Mouse (Mus musculus): ENCODE measurements around the gene Olfr632.
"Not testable (repeated sequence)": the region's sequence is repeated elsewhere in the genome, so short reads cannot be mapped to it uniquely, and the experiment has no call there.

Gene Olfr632

DNA sequence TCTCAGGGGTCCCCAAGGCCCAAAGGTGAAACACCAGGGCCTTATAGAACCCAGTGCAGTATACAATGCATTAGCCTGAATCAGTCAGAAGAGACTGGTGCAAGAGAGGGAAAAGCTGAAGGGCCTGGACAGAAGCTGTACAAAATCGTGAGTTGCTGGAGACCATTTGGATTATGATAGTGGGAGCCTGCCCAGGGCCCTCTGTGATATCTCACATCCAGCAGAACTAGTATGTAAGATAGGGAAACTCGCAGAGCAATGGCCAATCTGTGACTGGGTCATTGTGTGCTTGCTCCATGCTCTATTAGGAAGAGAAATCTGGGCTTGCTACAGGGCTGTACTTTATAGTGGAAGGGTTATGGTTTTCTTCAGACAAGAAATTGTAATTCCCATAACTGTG is at the start of gene Olfr632:
Olfr632 (plus strand) TSS at position 84 of the 400 bp plus-strand sequence.
- ATAC-seq (ENCODE audit: low TSS enrichment) = no peak

DNA sequence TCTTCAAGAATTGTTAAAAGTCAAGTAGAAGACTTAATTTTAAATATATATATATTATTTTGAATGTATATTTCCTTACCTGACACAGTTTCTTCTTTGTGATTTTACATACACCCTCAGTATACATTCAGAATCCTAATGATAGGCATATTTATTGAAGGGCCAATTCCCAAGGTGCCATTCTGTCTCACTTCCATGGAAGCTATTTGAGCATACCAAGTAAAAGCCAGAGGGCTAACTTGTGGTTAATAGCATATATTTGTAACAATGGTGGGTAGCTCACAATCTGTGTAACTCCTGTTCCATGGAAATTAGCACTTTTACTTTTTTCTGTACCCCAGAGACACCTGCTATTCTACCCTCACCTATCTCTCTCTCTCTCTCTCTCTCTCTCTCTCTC is 48.0 kb upstream of the Olfr632 start, which contains the start of gene Olfr66:
Olfr66 (minus strand) TSS at position 101 of the 400 bp plus-strand sequence.
- ATAC-seq (ENCODE audit: low TSS enrichment) = no peak

- no peak for ATAC-seq (ENCODE audit: low TSS enrichment)
Measured at GRCm38 (mm10) chr7:103894385-103894784, 39.8 kb upstream of the Olfr632 start, which contains the start of gene Olfr64. Gene Olfr64, minus strand, starts transcription at chr7:103894485.

DNA sequence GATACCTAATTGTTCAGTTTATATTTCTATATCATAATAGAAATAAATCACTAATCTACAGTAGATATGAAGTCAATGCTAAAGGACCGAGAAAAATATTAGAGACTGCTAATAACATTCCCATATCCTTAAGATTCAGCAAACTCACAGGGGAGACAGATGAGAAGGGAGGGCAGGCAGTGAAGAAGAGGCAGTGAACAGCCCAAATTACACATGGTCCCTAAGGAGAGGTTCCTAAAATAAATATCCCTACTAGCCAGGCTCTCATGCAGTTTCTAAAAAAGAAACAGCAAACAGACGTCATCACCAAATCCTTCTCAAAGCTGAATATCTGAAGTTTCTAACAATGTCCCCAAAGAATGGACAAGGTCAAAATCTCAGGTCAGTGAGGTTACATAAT is 31.0 kb upstream of the Olfr632 start, which contains the start of gene Olfr65:
Olfr65 (plus strand) TSS at position 301 of the 400 bp plus-strand sequence.
- ATAC-seq (ENCODE audit: low TSS enrichment) = peak; percentile 50; the same call in 1 of the 2 replicates

DNA sequence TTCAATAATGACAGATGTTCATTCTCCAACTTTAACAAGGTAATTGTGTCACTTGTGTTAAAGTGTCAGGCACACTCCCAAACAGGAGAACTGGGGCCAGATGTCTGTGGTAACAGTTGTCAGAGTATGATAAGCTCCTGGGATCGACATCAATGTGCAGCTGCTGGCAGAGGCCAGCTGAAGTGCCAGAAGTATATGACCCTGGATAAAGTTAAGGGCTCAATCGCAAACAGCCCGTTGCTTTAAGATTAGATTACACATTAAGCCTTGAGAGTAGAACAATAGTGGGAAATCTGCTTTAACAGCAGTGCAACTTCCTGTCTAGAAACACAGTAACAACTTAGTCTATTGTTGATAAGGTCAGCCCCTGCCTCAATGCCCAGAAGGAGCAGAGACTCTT is 24.1 kb upstream of the Olfr632 start:
- no peak for ATAC-seq (ENCODE audit: low TSS enrichment)

DNA sequence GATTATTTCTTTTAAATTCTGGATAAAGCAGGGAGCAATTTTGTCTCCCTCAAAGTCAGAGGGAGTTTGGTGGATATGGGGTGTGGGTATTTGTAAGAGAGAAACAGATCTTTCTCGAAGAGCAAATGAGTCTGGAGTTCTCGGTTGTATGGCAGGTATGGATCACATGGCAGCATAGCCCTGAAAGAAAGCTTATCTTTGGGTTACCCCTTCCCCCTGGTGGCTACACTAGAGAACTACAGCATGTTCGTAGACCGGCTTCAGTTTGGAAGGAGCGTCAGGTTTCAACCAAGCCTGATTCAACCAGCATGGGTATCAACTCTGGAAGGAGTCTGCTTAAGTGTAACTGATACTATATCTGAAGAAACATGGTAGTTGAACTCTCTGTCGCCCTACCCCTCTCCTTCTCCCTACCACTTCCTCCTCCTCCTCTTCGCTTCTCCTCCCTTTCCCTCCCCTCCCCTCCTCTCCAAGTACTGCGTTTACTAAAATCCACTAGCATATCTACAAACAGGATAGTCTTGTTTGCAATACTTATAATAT is 21.1 kb upstream of the Olfr632 start:
- ATAC-seq (ENCODE audit: low TSS enrichment) = no peak

DNA sequence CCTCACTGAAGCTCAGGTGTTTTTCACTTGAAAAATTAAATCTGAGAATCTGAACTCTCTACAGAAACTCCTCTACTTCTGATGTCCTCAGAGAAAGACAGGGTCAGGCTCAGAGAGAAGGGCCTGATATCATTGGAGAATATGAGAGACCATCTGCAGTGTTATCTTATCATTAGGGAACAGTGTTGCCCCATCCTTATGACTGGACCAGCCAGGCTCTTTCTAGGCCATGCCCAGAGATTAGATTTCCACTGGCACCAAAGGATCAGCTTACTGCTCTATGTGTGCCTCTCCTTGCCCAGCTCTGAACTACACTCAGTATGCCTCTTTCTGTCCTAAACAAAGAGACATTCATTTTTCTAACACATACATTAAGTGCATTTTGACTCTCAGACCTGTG is 18.8 kb upstream of the Olfr632 start:
- no peak for ATAC-seq (ENCODE audit: low TSS enrichment)

GRCm38 (mm10) chr7:103928525-103928924 is 5.6 kb upstream of the Olfr632 start, which contains the start of gene Olfr631:
Gene Olfr631, plus strand, starts transcription at chr7:103928825.
- ATAC-seq (ENCODE audit: low TSS enrichment) = no peak

DNA sequence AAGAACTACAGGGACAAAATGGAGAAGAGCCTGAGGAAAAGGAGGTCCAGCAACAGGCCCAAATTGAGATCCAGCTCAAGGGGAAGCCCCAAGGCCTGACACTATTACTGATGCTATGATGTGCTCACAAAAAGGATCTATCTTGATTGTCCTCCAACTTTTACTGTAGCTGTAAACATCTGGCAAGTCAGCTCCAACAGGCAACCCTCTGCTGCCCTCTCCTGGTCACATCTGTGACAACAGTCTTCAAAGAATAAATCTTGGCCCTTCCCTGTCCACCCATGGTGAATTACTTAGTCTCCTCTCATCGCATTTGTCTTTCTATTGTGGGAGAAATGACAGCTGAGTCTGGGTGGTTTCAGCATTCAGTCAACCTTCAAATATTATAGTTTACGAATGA is 8.6 kb downstream of the Olfr632 start:
- 0 out of 2 replicates have a peak, but pooled peaks have one; percentile 47 for ATAC-seq (ENCODE audit: low TSS enrichment)

GRCm38 (mm10) chr7:103944137-103944536 is 10.0 kb downstream of the Olfr632 start, which contains the start of gene Olfr633:
Gene Olfr633, plus strand, starts transcription at chr7:103944437.
- ATAC-seq (ENCODE audit: low TSS enrichment) = no peak

- ATAC-seq (ENCODE audit: low TSS enrichment) = not testable (repeated sequence)
Measured at GRCm38 (mm10) chr7:103966873-103967272, 32.7 kb downstream of the Olfr632 start.

DNA sequence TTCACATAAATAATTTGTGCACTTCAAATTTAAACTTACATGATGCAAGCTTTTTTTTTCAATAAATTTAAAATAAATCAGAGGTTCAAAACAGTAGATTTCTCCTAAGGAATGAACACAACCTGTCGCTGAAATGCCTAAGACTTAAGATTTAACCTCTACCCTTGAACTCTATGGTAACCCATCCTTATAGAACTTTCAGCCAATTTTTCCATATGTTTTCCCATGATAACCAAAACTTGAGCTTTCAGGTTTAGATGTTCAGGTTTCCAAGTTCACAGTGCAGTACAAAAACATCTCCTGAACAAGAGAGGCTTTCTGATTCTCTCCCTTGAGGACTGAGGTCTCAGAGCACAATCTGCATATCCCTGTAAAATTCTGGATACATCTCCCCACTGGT is 36.7 kb downstream of the Olfr632 start, which contains the start of gene Olfr635:
Olfr635 (plus strand) TSS at position 301 of the 400 bp plus-strand sequence.
- ATAC-seq (ENCODE audit: low TSS enrichment) = no peak

GRCm38 (mm10) chr7:103971782-103972181 is 37.6 kb downstream of the Olfr632 start:
- ATAC-seq (ENCODE audit: low TSS enrichment) = no peak
